Mouse (Mus musculus) macrophage (primary cell): ENCODE measurements around the gene Stn1. TPM values are rescaled to one million over a fixed set of nuclear protein-coding genes. Genes with fewer than 3 reads are reported as not detected.

ENCODE experiments used
- H3K27ac ChIP-seq: fragments of 350-480 bp; formaldehyde crosslinking; 2 replicates; pipeline ENCODE4 v1.9.0; 2021
- H3K36me3 ChIP-seq: fragments of 350-480 bp; formaldehyde crosslinking; 2 replicates; pipeline ENCODE4 v1.9.0; 2021; ENCODE audit errors: inconsistent target
- H3K4me3 ChIP-seq: fragments of 350-480 bp; formaldehyde crosslinking; 2 replicates; pipeline ENCODE4 v1.9.0; 2021; ENCODE audit errors: inconsistent target
- H3K79me2 ChIP-seq: fragments of 350-480 bp; formaldehyde crosslinking; 2 replicates; pipeline ENCODE4 v1.9.0; 2021; ENCODE audit errors: inconsistent target
- WGBS: methylation state at CpG from one replicate; pipeline ENCODE4 v1.1.7; 2026; ENCODE audit warnings: inconsistent platforms; ENCODE audit not compliant: missing documents; 5-methylcytosine and 5-hydroxymethylcytosine counted together
- polyA plus RNA-seq: library from polyadenylated mRNA; stranded (reverse); fragments of 250-400 nt; gene quantifications from 3 replicates; pipeline ENCODE4 v1.2.4, GENCODE M21; 2018; ENCODE audit warnings: inconsistent platforms

Gene Stn1
- polyA plus RNA-seq, 1 experiment from 2014 or later = 18.7 TPM

DNA sequence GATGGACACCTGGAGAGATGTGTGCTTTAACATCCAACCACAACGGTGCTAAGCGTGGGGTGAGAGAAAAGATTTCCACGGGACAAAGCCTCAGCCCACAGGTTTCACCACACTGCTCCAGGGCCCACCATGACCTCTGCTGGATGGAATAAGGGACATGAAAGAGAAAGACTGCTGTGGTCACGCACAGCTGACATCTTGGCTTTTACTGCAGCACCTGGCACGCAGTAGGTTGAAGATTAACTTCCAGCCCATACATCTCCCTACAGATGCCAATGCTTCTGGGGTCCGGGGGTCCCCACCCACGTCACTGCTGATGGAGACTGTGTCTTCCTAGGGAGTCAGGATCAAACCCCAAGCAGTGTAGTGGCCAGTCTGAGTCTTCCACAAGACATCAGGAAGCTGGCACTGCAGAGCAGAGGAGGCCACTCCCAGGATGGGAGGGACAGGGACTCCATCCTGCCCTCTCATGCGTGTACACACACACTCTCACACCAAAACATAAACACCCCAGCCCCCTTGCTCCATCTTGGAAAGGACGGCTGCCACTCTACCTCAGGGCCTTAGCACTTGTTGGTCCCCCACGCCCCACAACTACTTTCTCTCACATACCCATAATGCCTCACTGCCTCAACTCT, 85.7 kb downstream of the Stn1 start:
- Histone ChIP-seq H3K36me3 (no peaks in the 10 kb centered on the region), H3K4me3 (no peak overlapping the region), H3K27ac (no peak overlapping the region), H3K79me2 (peaks cover 63% of the 10 kb centered on the region)
- 88% methylated on average over 10 of the region's 10 CpGs for WGBS

Other genes starting within 250 kb of the Stn1 start
- gene Sh3pxd2a, start 73.1 kb downstream of the Stn1 start, polyA plus RNA-seq = 7.9 to 13.4 TPM (median 8.0 TPM) in 3 replicates
- 32.8 to 42.9 TPM (median 42.0 TPM) in 3 replicates for gene Slk, start 42.2 kb upstream of the Stn1 start, polyA plus RNA-seq
- not detected in 3 replicates for gene Col17a1, start 154.6 kb upstream of the Stn1 start, polyA plus RNA-seq
- 64.4 to 160 TPM (median 82.0 TPM) in 3 replicates for gene Sfr1, start 194.2 kb upstream of the Stn1 start, polyA plus RNA-seq